Mouse (Mus musculus) CD4-positive helper T cell, adult 2 months (primary cell): Measurements from ENCODE around the gene Rbbp9.

Experiments
- DNase-seq: peaks from one replicate; pipeline ENCODE4 v3.0.0-alpha.2; 2012; ENCODE audit warnings: low read depth, missing footprints, low spot score

Rbbp9 gene

GRCm38 (mm10) chr2:144550529-144550928 is at the start of gene Rbbp9:
Rbbp9 (minus strand) TSS chr2:144550869.
- DNase-seq = peak; percentile 62

GRCm38 (mm10) chr2:144599831-144600687 is 49.4 kb upstream of the Rbbp9 start, which contains the start of gene Dtd1:
Dtd1 (plus strand) TSS chr2:144599897.
- DNase-seq = peak; percentile 90

- no peak for DNase-seq
Measured at GRCm38 (mm10) chr2:144598006-144598405, 47.3 kb upstream of the Rbbp9 start.

DNA sequence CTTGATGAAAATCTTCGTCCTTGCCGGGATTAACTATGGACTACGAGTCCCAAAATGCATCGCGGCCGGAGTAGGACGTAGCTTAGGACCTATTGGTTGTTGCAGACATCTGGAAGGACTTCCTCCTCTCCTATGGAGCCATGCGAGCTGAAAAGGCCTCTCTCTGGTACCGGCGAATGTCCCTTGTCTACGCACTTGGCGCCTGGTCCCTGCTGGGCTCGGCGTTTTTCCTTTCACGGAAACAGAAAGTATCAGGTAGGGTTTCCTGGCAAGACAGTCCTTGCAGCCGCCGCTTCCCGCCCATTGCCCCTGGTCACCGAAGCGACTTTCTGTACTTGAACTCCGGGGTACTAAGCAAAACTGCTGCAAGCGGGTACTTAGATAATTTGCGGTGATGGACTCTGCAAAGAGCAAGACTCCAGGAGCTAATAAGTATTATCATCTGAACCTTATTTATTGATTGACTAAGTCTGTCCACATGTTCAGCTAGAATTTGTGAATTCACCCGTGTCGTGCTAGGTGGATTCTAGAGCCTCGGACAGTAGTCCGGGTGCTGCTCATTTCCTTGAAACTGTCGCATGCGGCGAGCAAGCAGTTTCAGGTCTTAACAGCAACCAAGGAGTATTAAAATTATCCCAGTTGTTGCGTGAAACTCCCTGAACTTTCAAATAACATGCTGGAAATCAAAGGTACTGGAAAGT is 43.4 kb upstream of the Rbbp9 start, which contains the start of gene Smim26:
Smim26 (plus strand) TSS at position 104 of the 701 bp plus-strand sequence.
- peak; percentile 77 for DNase-seq

GRCm38 (mm10) chr2:144593036-144593435 is 42.4 kb upstream of the Rbbp9 start:
- peak; percentile 10 for DNase-seq

GRCm38 (mm10) chr2:144588723-144589122 is 38.1 kb upstream of the Rbbp9 start:
- no peak for DNase-seq

DNA sequence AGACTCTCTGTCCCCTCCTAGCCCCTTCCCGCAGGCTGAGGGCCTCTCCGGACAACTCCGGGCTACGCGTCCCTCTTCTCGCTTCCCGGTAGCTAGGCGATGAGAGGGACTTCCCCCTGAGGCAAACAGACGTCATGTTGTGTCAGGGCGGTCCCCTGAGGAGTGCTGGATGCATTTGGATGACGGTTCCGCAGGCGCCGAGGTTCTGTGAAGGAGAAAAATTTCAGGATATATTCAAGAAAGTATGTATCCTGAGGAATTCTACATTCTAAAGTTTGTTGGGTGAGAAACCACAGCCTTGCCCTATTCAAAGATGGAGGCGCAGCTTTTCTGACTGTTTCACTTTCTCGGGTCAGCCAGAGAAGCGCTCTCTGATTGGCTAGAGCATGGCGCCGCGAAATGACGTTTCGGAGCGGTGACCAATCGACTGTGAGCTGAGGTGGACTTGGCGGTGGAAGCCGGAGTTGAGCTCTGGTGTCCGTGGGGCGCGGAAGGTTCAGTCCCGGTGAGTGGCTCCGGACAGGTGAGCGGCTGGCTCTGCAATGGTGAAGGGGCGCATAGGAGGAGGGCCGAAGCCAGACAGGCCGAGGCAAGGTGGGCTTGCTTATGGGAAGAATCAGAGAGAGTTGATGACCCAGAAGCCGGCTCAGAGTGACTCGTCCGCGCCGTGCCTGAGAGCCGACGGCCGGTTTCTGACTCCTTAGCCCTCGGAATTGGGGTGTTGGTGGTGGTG is 5.3 kb upstream of the Rbbp9 start, which contains the start of gene Sec23b:
Sec23b (plus strand) TSS at position 410 of the 733 bp plus-strand sequence.
- peak; percentile 96 for DNase-seq

DNA sequence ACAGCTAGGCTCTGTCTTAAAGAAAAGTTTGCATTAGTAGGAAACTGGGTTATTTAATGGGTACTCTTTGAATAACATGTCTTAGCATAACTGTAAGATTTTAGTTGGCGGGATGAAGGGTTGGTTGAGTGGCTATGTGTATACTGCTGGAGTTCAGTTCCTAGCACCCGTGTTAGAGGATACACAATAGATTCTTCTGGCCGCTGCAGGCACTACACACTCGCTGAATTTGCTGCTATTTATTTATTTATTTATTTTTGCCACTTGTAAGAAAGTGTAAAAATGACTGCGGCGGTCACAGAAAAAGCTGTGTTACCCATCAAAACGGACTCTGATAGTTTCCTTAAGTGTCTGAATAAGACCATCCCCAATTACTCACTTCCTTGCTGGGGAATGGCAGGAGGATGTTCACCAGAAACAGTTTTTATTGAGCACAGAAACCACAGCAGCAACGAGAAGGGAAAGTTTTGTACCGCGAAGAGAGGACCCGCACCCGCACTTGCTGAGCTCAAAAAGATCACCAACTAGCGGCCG is 4.7 kb upstream of the Rbbp9 start:
- DNase-seq = no peak

- DNase-seq = no peak
Measured at GRCm38 (mm10) chr2:144553905-144554304, 3.2 kb upstream of the Rbbp9 start.

- DNase-seq = no peak
Measured at GRCm38 (mm10) chr2:144547559-144547958, 3.1 kb downstream of the Rbbp9 start.

GRCm38 (mm10) chr2:144545481-144545880 is 5.2 kb downstream of the Rbbp9 start:
- no peak for DNase-seq

DNA sequence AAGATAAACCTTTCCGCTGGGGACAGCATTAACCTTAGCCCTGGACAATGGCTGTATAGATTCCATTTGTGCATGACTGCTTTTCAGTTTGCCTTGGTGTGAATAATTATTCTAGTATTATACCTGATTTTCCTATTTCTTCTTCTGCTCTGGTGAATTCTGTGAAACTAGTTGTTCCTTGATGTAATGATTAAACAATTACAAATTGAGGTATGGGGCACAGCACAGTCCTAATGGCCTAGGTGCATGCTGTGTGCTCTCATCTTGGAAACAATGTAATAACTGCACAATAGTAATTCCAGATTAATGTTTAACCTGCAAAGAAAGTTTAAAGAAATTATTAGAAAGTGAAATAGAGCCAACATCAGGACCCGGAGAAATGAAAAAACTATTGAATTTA is 5.6 kb downstream of the Rbbp9 start:
- DNase-seq = no peak

DNA sequence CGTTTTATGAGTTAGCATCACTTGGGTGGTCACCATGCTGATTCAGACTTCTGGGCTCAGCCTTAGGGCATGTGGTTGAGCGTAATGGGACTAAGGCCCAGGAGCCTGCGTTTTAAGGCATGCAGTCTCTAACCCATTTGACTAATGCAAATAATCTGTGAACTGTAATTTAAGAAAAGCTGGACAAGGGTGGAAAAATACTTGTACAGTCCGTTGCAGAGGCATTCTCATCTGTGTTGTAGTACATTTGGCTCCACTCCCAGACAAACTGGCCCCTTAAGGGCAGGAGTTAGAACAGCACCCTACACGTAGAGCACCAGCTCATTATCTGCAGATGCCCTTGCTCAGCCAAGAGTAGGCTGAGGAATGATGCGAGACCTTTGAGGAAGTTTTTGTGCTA is 6.0 kb downstream of the Rbbp9 start:
- no peak for DNase-seq

- DNase-seq = no peak
Measured at GRCm38 (mm10) chr2:144543670-144544069, 7.0 kb downstream of the Rbbp9 start.

- no peak for DNase-seq
Measured at GRCm38 (mm10) chr2:144541246-144541645, 9.4 kb downstream of the Rbbp9 start.

- DNase-seq = no peak
Measured at GRCm38 (mm10) chr2:144537123-144537522, 13.5 kb downstream of the Rbbp9 start.

DNA sequence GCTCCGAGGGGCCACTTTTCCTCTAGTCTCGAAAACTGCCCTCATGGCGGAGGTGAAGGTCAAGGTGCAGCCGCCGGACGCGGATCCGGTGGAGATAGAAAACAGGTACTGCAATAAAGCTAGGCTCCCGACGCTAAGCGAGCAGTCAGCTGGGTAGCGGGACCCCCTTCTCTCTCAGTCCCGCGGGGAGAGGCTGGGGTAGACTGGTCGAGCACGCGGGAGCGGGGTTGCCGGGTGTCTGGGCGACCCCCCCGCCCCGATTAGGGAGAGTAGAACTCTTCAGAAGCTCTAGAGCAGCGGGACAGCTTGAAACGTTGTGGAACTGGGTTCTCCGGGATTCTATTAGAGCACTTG is 22.9 kb downstream of the Rbbp9 start:
- no peak for DNase-seq

DNA sequence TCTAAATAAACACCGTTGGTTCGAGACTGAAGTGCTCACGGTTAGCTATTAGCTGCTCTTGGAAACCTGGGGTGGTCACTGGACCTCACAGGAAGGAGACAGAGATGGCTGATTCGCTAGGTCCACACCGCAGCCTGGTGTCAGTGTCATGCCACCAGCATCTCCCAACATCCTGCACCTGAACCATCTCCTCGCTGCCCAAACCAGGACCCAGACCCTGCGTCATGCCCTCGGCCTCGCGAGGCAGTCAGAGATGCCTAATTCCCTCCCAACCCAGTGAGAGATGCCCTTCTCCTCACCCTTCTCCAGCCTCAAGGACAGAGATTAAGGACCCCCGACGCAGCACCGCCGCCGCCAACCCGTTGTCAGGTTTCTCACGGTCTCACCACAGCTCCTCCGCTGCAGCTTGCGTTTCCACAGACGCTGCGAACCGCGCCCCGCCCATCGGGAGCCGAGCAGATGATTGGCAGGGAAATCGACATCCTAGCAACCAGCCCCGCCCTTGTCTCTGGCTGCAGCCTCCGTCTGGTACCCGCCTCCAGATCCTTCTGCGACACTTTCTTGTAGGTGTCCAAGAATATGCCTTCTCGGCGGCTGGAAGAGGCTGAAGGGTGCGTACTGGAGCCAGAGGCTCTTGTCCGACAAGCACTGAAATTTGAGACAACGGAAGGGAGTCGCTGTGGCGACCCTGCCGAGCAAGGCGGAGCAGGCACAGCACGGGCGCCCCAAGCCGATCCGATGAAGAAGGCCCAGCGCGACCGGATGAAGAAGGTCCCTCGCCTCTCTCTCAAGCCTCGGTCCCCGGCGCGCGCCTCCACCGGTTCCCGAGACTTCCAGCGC is 23.5 kb downstream of the Rbbp9 start, which contains the start of the genes Dzank1 and Polr3f:
Dzank1 (minus strand) TSS at position 434 of the 840 bp plus-strand sequence.
Polr3f (plus strand) TSS at position 738 of the 840 bp plus-strand sequence.
- peak; percentile 98 for DNase-seq

GRCm38 (mm10) chr2:144525856-144526255 is 24.8 kb downstream of the Rbbp9 start:
- DNase-seq = peak; percentile 12

- no peak for DNase-seq
Measured at GRCm38 (mm10) chr2:144519772-144520171, 30.9 kb downstream of the Rbbp9 start.

DNA sequence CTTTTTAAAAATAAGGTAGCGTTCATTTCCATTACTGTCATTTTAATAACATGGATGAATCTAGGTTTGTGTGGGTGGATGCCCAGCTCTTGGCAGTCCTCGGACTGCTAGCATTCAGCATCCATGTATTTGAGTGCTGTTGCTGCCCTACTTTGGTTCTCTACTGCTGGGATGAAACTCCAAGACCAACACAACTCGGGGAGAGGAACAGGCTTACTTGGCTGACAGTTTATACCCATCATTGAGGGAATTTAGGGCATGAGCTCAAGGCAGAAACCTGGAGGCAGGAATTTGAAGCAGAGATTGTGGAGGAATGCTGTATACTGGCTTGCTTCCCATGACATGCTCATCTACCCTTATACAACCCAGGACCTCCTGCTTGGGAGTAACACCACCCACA is 36.0 kb downstream of the Rbbp9 start:
- DNase-seq = no peak
